In the genomic region with DNA sequence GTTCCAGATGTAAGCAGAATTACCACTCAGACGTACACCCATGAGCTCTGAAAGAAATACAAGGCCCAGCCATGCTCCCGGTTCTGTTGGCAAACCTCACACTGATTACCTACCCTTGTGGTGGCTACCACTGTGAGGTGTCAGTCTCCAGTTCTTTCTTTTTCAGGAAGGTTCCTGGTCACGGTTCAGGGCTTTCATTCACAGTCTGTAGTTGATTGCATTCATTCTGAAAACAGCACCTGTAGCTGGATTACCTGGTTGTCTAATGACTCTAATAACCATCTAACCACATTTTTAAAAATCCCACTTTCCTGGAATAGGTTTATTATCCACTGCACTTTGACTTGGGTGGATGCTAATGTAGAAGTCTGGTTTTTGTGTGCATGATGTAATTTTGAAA, we compare ENCODE assay signal across 17 mouse cellular contexts.
"Had no signal": no experiment of that assay in that cellular context is flagged by ENCODE, and none has a peak within 500 bp of the region (broad histone marks: within the 10 kb centered on the region; RNA-seq: fewer than 3 reads in every experiment).

No protein-coding gene starts in this region.

- H3K9ac ChIP-seq: liver, postnatal 0 days; lung, embryonic 15.5 days; midbrain, embryonic 15.5 days; neural tube, embryonic 12.5 days; stomach, embryonic 15.5 days had no signal

- DNase-seq: liver, postnatal 0 days; lung, adult 2 months; lung, postnatal 14 days; lung, postnatal 36 days; right cerebral cortex, postnatal 14 days; thymus, adult 2 months; thymus, postnatal 25 days; thymus, postnatal 4 days had no signal

- ATAC-seq: liver, postnatal 0 days; lung, postnatal 0 days had no signal

- H3K4me2 ChIP-seq: lung, embryonic 15.5 days; midbrain, embryonic 11.5 days; midbrain, embryonic 15.5 days; neural tube, embryonic 12.5 days; stomach, embryonic 15.5 days had no signal

- H3K4me1 ChIP-seq: lung, embryonic 15.5 days; midbrain, embryonic 15.5 days; neural tube, embryonic 12.5 days; stomach, embryonic 15.5 days had no signal

- H3K27me3 ChIP-seq: lung, embryonic 15.5 days; megakaryocyte, embryonic 14.5 days; midbrain, embryonic 15.5 days; neural tube, embryonic 12.5 days; stomach, embryonic 15.5 days had no signal

- H3K9me3 ChIP-seq: lung, embryonic 15.5 days; megakaryocyte, embryonic 14.5 days; midbrain, embryonic 15.5 days; neural tube, embryonic 12.5 days; stomach, embryonic 15.5 days had no signal

- H3K36me3 ChIP-seq: lung, embryonic 15.5 days; midbrain, embryonic 15.5 days; neural tube, embryonic 12.5 days; stomach, embryonic 15.5 days had no signal

- H3K27ac ChIP-seq: lung, embryonic 15.5 days; macrophage; midbrain, embryonic 15.5 days; neural tube, embryonic 12.5 days; stomach, embryonic 15.5 days; stomach, postnatal 0 days had no signal

- H3K4me3 ChIP-seq: lung, embryonic 15.5 days; megakaryocyte, embryonic 14.5 days; midbrain, embryonic 15.5 days; neural tube, embryonic 12.5 days; stomach, embryonic 15.5 days had no signal
